ENCODE assay signal across 8 mouse cellular contexts in the genomic region with DNA sequence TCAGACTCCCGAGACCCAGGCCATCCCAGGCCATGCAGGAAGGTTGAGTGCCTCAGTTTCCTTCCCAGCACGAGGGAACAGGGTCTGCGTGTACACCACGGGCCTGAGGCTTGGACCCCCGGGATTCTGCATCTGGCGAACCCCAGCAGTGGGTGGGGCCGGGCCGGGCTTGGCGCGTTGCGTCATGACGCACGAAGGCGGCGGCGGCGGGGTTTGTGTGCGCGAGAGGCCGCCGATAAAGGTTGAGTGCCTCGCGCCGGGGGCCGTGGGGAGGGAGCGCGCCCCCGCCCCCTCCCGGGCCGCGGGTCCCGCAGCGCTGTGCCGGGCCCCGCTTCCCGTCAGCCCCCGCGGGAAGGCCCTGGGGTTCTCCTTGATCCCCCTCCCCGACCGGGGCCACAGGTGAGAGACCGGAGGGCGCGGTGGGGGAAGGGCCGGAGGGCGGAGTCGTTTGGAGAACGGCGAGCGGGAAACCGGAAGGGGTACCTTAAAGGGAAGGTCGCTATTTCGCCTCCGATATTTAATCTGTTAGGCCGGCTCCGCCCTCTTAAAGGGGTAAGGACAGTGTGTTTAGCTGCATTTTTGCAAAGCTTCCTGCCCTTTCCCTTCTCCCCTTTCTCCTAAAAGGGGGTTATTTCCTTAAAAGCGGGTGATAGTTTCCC. TPM values are rescaled to one million over a fixed set of nuclear protein-coding genes. Genes with fewer than 3 reads are reported as not detected.
DNase-seq lines count a peak whose midpoint lies in the region; ATAC-seq and TF ChIP-seq lines count a peak whose summit lies in the region.

A gene (plus strand): TSS at position 211 of the 659 bp plus-strand sequence.

- peaks cover 20% of the 10 kb centered on the region; the same call in 1 of the 2 replicates for H3K36me3 ChIP-seq in hindbrain, postnatal 0 days (ENCODE audit: insufficient read depth, low read length)

- H3K4me1 ChIP-seq in hindbrain, postnatal 0 days (ENCODE audit: insufficient read depth, low read length): peaks cover 10% of the 10 kb centered on the region

- peak; percentile 93 for DNase-seq in ZHBTc4 (ENCODE audit: low read depth, low spot score)
- DNase-seq in gastrocnemius, adult 2 months: peak; percentile 96
- DNase-seq in hindbrain, postnatal 0 days (ENCODE audit: low spot score): peak; percentile 97
- peak; percentile 95 for DNase-seq in left cerebral cortex, adult 2 months (ENCODE audit: extremely low spot score in 1 of 2, low spot score in 2 of 2)
- peak; percentile 95 to 96 for DNase-seq in right cerebral cortex, adult 2 months (ENCODE audit: low spot score in 2 of 2)
- DNase-seq in urinary bladder, postnatal 14 days (ENCODE audit: low spot score): peak; percentile 93

- TF ChIP-seq CTCF in gastrocnemius, adult 2 months (IDR thresholded peaks at IDR 0.05): no peak
- no peak for TF ChIP-seq CTCF in hindbrain, postnatal 0 days (IDR thresholded peaks at IDR 0.05; ENCODE audit: low read depth)
- no peak for TF ChIP-seq CTCF in left cerebral cortex, adult 2 months (IDR thresholded peaks at IDR 0.05)

- no peaks in the 10 kb centered on the region for H3K9me3 ChIP-seq in hindbrain, postnatal 0 days (ENCODE audit: low read length)

- H3K27ac ChIP-seq in gastrocnemius, adult 2 months: peak within 1 kb of the TSS; percentile 99
- H3K27ac ChIP-seq in hindbrain, postnatal 0 days: peak within 1 kb of the TSS; percentile 98
- peak within 1 kb of the TSS; percentile 99 for H3K27ac ChIP-seq in left cerebral cortex, adult 2 months

- peak within 1 kb of the TSS; percentile 78 for H3K4me2 ChIP-seq in hindbrain, postnatal 0 days (ENCODE audit: low read depth, low read length)

- intact Hi-C loops in gastrocnemius, adult 2 months (cut with DNase I): loop anchor here (2.0 to 5.0 kb wide), 3 partner anchors 26 to 103 kb away; a partner anchor contains a TSS
- intact Hi-C loops in left cerebral cortex, adult 2 months (cut with DNase I): loop anchor here (2.0 to 5.0 kb wide), 3 partner anchors 48 to 103 kb away; a partner anchor contains a TSS

- WGBS in hindbrain, postnatal 0 days: under 1% methylated on average over 43 of the region's 56 CpGs

- ATAC-seq in common myeloid progenitor, adult 5-6 weeks (replicated peaks; ENCODE audit: low read depth, poor library complexity, severe bottlenecking): peak; percentile 86
- peak; percentile 92 for ATAC-seq in hindbrain, postnatal 0 days
- ATAC-seq in megakaryocyte, adult 5-6 weeks (ENCODE audit: poor library complexity, severe bottlenecking): peak; percentile 91

- no peaks in the 10 kb centered on the region for H3K27me3 ChIP-seq in hindbrain, postnatal 0 days (ENCODE audit: insufficient read depth, low read length)

- peak within 1 kb of the TSS; percentile 96 for H3K4me3 ChIP-seq in gastrocnemius, adult 2 months
- peak within 1 kb of the TSS; percentile 80 for H3K4me3 ChIP-seq in hindbrain, postnatal 0 days (ENCODE audit: low read length)
- peak within 1 kb of the TSS; percentile 69 for H3K4me3 ChIP-seq in left cerebral cortex, adult 2 months

- H3K9ac ChIP-seq in hindbrain, postnatal 0 days (replicated peaks; ENCODE audit: low read length): peak within 1 kb of the TSS; percentile 82

RNA-seq across cellular contexts. Expression of the gene that starts here (rescaled TPM):
- total RNA-seq in common myeloid progenitor, adult 5-6 weeks (2017): 2.4 and 3.2 TPM in 2 replicates
- 10 to 100 TPM in 1 of 2 experiments, 1 to 10 TPM in 1; 8.5 to 10.7 TPM for total RNA-seq in gastrocnemius, adult 2 months (2021)
- 12.5 and 12.7 TPM in 2 replicates for total RNA-seq in hindbrain, postnatal 0 days (2014; rRNA removed)
- 5.2 and 5.7 TPM in 2 replicates for polyA plus RNA-seq in hindbrain, postnatal 0 days (2015; fragmentation: Nextera tagmentation; extraction: Ambion mirVana)
- total RNA-seq in left cerebral cortex, adult 2 months (2021): 10 to 100 TPM; 15.8 to 16.4 TPM
- total RNA-seq in megakaryocyte, adult 5-6 weeks (2015): 6.7 and 7.3 TPM in 2 replicates
- total RNA-seq in megakaryocyte, adult 5-6 weeks (2017): 1.9 and 3.0 TPM in 2 replicates

Comparison
In these comparisons a context has a peak if more than half of its experiments do, and no peak if none do; other contexts are left out.
1. Peak in every context shown above with its lines: DNase-seq, ATAC-seq, H3K4me3 ChIP-seq and H3K27ac ChIP-seq.